Mouse (Mus musculus) adrenal gland, adult 8-10 months (tissue): Measurements from ENCODE around the gene Rbm20. TPM values are rescaled to one million over a fixed set of nuclear protein-coding genes. Genes with fewer than 3 reads are reported as not detected.

Experiments used
- DNase-seq: peaks from one replicate; pipeline ENCODE4 v3.0.0; 2022
- total RNA-seq, 4 experiments: library from RNA; stranded (reverse); gene quantifications; 2 replicates each; pipeline ENCODE4 v1.2.4; 2022

Gene Rbm20
- total RNA-seq, 4 experiments from 2014 or later: 1.4 to 1.9 (median 1.7) TPM

DNA sequence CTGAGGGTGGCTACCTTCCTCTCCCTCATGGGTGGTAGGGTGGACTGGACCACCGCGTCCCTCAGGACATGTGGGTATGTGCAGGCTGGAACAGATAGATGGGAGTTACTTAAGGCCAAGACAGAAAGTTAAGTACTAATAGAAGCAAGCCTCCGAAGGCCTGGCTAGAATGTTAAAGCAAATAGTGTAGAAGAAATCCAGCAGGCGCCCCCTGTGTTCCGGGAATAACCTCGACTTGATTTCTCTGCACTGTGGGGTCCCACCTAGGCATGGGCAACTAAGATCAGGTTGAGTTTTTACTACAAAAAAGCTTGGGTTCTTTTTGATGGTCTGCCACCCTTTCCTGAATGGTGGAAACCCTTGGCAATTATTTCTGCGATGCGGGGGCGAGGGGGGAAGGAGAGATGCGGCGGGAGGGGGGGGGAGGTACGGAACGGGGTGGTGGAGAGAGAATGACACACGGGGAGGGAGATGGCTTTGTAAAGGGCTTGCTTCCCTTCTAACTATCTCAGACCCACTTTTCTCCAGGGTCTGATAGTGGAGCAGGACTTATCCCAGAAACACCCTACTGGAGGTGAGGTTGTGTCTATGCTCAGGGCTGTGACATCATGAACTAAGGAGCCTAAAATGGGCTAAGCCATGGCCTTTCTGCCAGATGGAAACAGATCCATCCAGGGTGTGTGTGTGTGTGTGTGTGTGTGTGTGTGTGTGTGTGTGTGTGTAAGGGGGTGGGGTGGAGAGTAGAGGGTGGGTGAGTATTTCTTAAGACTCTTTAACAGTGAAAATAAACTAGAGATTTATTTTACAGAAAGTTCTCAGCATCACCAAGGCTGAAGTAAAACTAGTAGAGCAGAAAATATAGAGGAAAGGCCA, 175.0 kb downstream of the Rbm20 start:
- DNase-seq: no peak

DNA sequence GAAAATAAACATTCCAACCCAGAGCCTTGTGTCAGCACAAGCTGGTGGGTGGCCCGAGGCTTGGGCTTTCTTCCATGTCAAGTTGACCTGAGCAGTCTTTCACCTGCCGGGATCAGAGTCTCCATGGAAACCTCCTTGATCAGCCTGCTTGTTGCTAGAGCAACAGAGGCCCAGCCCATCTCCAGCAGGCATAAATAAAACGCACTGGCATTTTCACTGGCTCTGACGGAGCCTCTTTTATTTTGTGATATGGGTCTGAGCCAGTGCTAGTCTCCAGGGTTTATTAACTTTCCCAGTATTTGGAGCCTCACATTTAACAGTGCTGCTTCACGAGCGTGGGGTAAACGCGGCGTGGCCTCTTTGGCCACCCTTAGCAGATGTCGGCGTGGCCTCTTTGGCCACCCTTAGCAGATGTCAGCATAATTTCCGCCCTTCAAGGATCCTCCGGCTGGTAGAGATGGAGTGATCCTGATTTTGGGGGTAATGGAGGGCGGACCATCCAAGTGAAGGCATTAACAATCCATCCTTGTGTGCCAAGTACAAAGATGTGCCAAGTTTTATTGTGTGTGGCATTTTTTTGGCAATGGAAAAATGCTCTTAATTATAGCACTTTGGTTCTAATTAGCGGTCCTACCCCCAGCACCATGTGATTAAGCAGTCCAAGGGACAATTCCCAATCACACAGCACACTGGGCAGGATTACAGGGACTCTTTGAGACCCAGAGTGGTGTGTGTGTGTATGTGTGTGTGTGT, 175.8 kb downstream of the Rbm20 start:
- peak; percentile 58 for DNase-seq

DNA sequence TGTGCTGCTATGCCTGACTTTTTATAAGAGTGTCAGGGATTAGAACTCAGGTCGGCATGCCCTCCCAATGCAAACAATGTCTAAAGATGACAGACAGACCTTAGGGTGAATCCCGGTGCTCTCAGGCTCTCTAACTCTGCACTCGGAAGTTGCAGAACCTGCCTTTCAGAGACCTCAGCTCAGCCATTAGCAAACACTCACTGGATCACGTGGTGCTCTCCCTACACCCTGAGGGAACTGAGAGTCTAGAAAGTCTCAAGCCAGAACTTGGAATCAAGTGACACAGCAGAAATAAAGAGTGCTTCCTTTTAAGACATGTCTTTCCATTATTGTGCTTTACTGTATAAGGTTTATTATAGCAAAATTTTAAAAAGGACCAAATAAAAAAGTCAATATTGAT, 177.9 kb downstream of the Rbm20 start:
- no peak for DNase-seq

DNA sequence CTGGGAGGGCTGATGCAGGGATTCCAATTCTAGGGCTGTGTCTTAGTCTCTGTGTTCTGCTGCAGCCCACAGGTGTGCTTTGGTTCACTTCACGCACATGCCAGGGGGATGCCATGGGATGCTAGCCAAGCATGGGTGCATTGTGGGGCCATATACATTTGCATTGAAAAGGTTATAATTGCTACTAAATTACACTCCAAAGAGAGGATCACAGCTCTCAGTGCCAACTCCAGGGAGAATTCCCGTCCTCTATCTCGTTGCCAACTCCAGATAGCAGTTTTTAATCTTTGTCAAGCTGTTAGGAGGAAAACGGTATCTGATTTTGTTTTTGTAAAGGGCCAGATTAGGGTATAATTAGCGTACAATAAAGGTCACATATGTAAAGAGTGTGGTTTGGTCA, 178.7 kb downstream of the Rbm20 start:
- DNase-seq: no peak

DNA sequence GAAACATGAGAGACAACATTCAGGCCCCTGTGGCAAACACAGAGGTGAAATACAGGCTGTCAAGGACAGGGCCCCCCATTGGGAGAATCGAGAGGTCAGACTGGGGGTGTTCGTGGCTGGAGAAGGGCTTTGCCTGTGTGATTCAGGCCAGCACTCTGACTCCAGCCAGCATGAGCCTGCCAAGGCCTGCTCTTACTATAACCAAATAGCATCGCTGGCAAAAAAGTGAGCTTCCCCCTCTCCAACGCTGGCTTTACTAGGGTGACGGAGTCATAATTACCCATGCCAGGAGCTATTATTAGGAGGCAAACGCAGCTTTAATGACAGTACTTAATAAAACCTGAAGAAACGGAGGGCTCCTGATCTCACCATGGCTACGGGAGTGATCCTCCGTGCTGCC, 179.7 kb downstream of the Rbm20 start:
- DNase-seq: no peak

DNA sequence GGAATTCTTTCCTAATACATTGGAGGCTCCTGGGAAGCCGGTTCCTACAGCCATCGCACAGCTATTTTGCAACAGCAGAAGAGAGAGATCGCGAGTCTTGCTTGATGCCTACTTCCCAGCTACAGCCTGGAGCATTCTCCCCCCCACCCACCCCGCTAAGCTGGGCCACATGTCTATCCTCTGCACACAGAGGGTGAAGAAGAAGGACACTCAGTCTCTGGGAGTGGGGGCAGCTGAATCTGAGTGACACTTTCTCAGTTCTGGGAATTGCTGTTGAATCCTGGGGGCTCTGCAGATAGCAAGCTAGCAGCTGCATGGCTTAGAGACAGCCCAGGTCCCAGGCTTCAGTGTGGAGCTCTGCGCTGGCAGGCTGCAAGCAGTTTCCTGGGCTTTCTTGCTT, 180.9 kb downstream of the Rbm20 start:
- DNase-seq: no peak

DNA sequence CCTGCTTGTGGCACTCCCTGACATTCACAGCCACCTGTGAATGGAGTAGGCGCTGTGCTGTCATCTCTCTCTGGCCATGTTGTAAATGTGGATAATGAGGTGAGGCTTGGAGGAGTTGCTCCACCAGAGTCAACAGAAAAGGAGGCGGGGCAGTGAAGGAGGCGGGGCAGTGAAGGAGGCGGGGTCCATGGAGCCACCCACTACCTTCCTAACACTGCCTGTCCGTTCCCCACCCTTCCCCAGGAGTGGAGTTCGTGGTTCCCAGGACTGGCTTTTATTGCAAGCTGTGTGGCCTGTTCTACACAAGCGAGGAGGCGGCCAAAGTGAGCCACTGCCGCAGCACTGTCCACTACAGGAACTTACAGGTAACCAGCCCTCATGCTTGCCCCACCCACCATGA, 182.0 kb downstream of the Rbm20 start:
- no peak for DNase-seq

DNA sequence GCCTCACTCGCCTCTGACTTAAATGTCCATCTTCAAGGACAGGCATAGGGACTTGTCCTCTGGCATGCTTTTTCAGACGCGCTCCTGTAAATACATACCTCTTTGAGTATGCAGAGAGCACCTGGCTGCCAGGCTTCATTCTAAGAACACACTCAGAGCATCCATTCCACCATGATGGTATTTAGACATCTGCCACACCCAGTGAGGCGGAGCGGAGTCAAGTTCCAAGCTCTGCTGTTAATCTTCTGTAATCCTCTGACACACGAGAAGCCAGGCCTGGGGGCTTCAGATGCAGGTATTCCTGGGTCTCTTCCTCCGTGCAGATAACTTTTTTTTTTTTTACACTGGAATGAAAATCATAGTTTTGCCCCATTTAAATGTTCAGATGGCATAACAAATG, 182.5 kb downstream of the Rbm20 start:
- DNase-seq: no peak

DNA sequence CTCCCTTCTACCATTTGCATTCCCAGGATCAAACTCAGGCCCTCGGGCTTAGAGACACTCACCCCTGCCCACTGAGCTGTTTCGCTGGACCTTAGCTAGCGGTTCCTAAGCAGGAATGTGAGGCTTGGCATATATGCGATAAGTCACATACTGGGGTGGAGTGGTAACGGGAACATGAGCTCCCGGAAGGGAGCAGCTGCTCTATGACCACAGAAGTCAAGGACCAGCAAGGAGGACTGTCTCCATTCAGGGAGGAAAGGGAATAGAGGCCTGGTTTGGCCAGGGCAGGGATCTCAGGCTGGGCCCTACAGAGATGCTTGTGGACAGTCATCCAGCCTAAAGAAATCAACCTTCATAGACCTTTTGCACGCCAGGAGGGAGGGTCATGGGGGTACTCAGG, 184.2 kb downstream of the Rbm20 start:
- no peak for DNase-seq

DNA sequence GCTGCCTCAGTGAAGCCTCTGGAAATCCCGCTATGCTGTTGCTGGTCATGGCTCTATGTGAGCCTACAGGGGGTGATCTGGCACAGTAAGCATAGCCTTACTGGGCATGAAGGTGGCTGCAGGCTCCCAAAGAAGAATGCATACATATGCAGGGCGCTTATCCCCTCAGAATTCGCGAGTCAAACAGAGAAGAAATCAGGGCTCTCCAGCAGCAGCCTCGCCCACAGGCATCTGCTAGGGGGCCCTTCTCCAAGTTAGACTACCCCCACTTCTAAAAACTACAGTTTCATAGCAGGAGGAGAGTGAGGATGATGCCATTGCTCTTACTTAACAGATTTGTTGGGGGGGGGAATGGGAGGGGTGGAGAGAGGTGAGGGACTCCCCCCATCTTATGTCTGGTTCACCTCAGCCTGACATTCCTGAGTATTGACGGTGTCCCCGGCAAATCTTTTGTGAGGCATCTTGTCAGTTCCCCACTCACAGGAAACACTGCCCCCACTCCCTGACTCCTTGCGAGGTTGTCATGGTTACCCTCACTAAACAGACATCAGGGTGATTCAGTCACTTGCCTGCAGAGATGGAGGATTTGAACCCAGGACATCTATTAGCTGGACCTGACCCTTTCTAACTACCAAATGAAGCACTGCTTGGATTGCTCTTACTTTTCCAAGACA, 185.6 kb downstream of the Rbm20 start:
- DNase-seq: no peak

DNA sequence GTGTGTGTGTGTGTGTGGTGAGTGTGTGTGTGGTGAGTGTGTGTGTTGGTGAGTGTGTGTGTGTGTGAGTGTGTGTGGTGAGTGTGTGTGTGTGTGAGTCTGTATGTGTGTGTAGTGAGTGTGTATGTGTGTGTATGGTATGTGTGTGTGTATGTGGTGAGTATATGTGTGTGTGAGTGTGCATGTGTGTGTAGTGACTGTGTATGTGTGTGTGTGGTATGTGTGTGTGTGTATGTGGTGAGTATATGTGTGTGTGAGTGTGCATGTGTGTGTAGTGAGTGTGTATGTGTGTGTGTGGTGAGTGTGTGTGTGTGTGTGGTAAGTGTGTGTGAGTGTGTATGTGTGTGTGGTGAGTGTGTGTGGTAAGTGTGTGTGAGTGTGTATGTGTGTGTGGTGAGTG, 190.1 kb downstream of the Rbm20 start:
- no peak for DNase-seq

DNA sequence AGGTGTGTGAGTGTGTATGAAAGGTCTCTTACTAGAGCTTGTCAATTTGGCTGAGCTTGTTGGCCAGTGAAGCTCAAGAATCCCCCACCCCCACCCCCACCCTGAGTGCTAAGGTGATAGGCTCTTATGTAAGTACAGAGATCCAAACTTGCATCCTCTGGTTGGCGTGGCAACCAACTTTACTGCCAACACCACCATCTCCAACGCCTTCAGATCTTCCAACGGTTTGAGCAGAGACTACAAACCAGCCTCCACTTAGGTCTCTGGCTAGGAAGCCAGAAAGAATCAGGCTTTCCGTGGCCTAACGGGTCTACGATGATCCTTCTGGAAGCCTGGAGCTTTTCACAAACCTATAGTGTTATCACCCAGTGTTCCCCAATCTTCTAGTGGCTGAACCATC, 191.0 kb downstream of the Rbm20 start:
- no peak for DNase-seq

DNA sequence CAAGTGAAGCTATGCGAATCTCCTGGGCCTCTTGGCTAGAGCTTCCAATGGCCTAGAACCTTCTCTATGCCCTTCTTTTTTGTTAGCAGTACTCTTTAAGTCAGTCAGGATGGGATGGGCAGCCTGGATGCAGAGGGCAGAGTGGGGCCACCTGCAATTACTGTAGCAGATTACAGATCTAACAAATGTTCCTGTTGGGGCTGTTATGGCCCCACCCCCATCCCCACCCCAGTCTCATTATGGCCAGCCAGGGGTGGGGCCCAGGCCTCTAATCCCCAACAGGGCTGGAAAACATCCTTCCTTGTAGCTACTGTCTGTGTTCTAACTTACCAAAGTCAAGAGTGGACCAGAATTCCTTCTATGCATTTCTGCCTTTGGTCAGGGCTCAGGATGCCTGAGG, 191.7 kb downstream of the Rbm20 start:
- no peak for DNase-seq

DNA sequence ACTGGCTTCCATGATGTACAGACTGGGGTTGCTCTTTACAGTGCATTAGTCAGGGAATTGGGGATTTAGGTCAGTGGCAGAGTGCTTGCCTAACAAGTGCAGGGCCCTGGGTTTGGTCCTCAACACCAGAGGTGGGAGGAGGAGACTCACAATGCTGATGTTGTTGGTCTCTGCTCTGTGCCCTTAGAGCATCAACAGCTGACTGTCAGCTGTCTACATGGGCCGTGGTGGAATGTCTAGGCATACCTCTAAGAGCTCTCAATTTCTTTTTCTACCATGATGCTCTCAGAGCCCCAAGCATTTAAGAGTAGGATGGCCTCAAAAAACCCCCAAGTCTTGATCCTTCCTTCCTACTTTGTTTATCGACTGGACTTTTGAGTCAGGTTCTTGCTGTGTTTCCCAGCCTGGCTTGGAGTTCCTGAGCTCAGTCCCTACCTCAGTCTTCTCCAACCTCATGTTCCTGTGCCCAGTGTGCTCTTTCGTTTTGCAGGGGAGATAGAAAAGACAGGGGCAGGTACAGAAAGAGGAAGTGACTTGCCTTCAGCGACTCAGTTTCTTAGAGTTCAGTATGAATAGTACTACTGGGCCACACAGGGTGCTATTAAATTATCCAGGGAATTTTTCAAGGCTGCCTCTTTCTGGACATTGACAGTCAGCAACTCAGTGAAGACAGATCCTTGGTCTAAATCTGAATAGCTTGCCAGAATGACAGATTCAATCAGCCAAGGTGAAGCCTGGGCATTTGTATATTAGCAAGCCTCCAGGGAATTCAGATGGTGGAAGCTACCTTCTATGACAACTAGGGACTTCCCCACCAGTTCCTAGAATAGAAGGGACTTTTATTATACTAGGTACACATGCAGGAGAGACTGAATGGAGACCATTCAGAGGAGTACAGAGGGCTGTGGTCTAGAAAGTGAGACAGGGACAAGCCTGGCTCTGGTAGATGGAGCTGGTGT, 192.6 kb downstream of the Rbm20 start:
- no peak for DNase-seq

DNA sequence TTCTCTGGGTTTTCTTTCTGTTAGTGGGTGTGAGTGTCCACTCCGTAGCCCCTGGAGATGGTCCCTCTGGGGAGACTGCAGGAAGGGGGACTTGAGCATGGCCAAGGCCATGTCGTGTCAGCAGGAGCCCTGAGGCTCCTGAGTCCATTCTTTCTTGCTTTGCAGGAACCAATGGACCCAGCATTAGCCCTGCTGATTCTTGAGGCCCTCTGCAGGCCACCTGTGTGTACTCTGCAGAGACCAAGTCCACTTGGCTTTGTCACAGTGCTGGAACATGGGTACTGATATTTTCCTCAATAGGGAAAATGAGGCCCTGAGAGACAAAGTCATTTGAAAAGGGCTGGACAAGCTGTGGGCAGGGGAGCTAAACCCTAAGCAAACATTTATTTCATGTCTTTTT, 193.5 kb downstream of the Rbm20 start:
- no peak for DNase-seq

DNA sequence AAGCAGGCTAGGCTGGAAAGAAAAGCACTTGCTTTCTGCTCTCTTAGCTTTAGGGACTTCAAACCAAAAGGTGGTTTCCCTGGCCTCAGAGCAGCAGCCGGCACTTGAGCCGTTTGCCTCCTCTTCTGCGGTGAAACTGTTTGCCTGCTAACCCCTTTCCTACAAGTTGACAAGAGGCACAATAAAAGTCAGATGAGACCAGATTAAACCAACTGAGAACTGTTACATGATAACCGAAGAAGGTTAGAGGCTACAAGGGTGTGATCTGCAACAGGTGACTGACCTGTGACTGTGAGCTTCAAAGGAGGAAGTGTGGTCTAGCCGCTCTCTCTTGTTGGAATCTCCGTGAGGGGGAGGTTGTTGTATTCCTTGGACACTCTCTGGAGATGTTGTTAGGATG, 194.4 kb downstream of the Rbm20 start:
- no peak for DNase-seq

DNA sequence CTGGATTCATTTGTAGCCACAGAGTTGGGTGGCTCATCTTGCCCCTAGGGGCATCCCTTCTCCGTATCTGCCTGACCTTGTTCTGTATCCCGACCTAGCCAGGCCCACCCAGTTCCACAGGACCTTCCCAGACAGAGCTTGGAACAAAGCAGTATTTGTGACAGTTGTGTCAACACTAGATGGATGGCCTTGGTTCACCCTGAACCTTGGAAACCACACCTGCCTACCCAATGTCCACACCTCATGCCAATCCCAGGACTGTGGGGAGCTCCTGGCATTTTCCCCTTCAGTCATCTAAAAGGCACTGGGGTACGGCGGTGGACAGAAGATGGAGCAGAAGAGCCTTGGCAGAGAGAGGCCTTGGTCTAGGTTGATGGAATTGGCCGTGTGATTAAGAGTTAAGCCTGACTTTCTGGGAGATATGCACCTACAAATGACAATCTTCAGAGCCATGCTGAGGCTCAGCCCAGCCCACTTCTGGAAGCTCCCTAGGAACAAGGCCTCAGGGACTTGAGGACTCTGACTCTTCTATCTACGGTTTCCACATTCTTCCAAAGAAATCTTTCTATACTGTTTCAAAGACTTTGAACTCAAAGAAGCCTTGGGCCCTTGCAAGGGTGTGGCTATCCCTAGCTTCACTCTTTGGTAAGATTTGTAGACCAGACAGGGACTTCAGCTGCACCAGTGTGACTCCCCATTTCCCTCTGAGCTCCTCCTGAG, 196.0 kb downstream of the Rbm20 start:
- DNase-seq: no peak

DNA sequence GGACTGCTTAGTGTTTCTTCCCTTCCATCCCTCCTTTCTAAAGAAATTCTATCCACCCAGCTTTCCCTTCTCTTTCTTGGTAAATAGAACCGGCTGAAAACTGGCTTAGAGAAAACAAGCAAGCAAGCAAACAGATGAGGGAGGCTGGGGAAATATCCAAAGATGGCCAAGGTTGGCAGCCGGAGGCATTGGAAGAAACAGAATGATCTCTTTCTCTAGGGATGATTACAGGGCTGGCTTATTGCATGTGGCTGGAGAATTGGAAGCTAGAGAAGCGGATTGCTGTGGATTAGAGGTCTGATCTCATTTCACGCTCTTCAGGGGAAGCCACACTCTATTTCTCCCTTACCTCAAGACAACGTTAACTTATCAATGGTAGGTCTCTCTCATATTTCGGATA, 198.1 kb downstream of the Rbm20 start:
- no peak for DNase-seq

DNA sequence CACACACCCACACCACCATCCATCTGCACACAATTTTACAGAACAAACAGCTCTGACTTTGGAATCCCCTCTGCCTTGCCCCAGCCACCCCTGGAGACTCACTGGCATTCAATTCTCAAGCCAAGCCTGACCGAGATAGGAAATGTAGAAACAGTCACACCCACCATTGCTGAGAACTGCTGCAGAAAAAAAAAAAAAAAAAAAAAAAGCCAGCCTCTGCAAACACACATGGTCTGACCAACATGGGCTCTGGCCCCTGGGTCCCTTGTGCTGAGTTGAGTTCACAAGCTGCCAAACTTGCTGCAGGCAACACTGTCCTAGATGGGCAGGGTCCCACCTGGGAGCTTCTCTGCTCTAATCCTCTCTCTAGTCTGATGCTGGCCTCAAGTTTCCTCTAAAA, 200.7 kb downstream of the Rbm20 start:
- no peak for DNase-seq

DNA sequence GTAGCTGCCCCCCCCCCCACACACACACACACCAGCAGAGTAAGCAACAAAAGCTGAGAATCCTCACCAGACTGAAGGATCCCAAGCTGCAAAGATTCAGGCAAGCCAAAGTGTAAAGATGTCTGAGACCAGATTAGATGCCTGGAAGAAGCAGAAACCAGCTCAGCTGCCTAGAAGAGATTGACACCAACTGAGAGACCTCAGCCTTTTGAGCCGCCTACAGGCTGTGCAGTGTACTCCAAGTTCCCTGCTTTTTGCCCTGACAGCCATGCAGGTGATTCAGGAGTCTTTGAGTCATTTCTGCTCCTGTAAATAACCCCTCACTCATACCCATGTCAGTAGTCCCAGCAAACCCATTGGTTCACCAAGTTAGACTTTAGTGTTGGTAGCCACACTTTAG, 203.4 kb downstream of the Rbm20 start:
- DNase-seq: no peak

DNA sequence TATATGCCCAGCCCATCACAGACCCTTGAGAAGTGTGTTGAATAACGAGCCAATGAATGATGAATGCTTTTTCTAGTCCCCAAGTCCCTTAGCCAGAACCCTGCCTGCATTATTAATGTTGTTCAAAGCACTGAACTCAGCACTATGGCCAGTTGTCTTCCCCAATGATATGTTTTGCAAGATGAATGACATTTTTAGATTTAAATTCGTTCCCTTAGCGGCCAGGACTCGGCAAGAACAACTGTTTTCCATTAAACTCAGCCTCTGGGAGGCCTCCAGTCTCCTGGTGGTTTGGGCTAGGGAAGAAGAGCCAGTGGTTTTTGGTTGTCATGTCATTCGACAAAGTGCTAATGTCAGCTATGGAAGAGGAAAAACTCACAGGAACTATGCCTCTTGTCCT, 204.7 kb downstream of the Rbm20 start:
- DNase-seq: no peak

DNA sequence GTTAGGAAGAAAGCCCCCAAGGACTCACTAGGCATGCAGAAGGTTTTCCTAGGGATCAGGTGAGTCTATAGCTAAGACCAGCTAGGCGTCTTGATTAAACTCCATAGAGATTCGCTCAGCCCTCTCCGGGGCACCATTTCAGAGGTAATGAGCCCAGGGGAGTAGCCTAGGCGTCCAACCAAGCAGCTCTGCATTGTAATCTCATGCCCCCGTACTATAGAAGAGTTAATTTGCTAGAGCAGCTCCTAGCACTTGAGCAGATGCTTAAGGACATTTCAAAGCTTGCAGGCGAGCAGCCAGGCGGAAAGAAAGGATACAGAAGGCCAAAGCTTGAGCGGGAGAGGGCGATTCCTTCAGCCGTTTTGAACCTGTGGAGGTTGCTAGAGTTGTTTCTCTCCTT, 208.3 kb downstream of the Rbm20 start:
- no peak for DNase-seq
